Mouse (Mus musculus) erythroblast, embryonic 14.5 days (primary cell): ENCODE data around the gene Ptges3l.

Source experiments
- GATA1 ChIP-seq: IDR thresholded peaks from 2 replicates; pipeline ENCODE4 v1.6.1; 2012; ENCODE audit warnings: low read length, inconsistent platforms, mixed read lengths
- TAL1 ChIP-seq: IDR thresholded peaks from 3 replicates; pipeline ENCODE4 v1.6.1; 2012; ENCODE audit warnings: low read length, inconsistent platforms, mixed read lengths

DNA sequence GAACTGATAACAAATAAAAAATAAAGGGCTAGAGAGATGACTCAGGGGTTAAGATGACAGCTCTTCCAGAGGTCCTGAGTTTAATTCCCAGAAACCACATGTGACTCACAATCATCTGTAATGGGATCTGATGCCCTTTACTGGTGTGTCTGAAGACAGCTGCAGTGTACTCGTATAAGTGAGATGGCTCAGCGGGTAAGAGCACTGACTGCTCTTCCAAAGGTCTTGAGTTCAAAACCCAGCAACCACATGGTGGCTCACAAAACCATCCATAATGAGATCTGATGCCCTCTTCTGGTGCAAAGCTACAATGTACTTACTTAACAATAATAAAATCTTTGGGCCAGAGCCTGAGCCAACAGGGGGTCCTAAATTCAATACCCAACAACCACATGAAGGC is 9.8 kb downstream of the Ptges3l start:
- TF ChIP-seq TAL1 (no peak), GATA1 (no peak)
